Mouse (Mus musculus): ENCODE measurements around the gene Srpx. TPM values are rescaled to one million over a fixed set of nuclear protein-coding genes. Genes with fewer than 3 reads are reported as not detected.

Srpx gene
- polyA plus RNA-seq, 1 experiment from 2014 or later: 7.3 TPM

DNA sequence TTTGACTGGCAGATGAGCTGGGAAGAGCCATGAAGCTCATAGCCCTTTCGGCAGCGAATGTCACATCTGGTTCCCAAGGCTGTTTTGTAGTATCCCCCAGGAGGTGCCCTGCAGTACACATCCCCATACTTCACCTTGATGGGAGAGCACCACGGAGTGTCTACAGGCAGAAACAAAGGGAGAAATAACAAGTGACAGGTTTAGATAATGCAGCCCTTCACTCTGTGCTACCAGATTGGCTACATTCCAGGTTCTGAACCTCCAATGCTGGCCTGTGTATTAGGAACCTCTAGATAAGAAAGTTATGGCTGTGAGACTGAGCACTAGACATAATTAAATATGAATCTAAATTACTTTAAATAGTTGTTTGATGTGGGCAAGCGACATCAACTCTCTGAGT, 48.1 kb downstream of the Srpx start:
- H3K36me3 ChIP-seq (replicated peaks): no peaks in the 10 kb centered on the region
- H3K4me1 ChIP-seq: no peaks in the 10 kb centered on the region
- no peak overlapping the region for H3K27ac ChIP-seq
- WGBS: 73% methylated on average over 4 of the region's 4 CpGs
- no peaks in the 10 kb centered on the region for H3K9me3 ChIP-seq
- no peaks in the 10 kb centered on the region for H3K27me3 ChIP-seq
- no peak overlapping the region for H3K9ac ChIP-seq
- no peak for ATAC-seq (ENCODE audit: low FRiP score)
- H3K4me3 ChIP-seq (replicated peaks): no peak overlapping the region
- no peak overlapping the region for H3K4me2 ChIP-seq

GRCm38 (mm10) chrX:10063781-10064180, 53.7 kb downstream of the Srpx start:
- H3K4me2 ChIP-seq: no peak overlapping the region
- WGBS: 81% methylated on average over 1 of the region's 1 CpGs
- no peak overlapping the region for H3K27ac ChIP-seq
- H3K4me3 ChIP-seq (replicated peaks): no peak overlapping the region
- no peak overlapping the region for H3K9ac ChIP-seq
- no peaks in the 10 kb centered on the region for H3K4me1 ChIP-seq
- no peak for ATAC-seq (ENCODE audit: low FRiP score)
- no peaks in the 10 kb centered on the region for H3K27me3 ChIP-seq
- no peaks in the 10 kb centered on the region for H3K9me3 ChIP-seq
- H3K36me3 ChIP-seq (replicated peaks): no peaks in the 10 kb centered on the region

- H3K36me3 ChIP-seq (replicated peaks): no peaks in the 10 kb centered on the region
- no peak overlapping the region for H3K4me2 ChIP-seq
- no peak overlapping the region for H3K27ac ChIP-seq
- H3K4me1 ChIP-seq: no peaks in the 10 kb centered on the region
- 94% methylated on average over 2 of the region's 2 CpGs for WGBS
- no peak for ATAC-seq (ENCODE audit: low FRiP score)
- no peak overlapping the region for H3K4me3 ChIP-seq (replicated peaks)
- H3K27me3 ChIP-seq: no peaks in the 10 kb centered on the region
- no peaks in the 10 kb centered on the region for H3K9me3 ChIP-seq
- no peak overlapping the region for H3K9ac ChIP-seq
Observed at GRCm38 (mm10) chrX:10063361-10063760, 54.1 kb downstream of the Srpx start.

GRCm38 (mm10) chrX:10062201-10062600, 55.3 kb downstream of the Srpx start:
- H3K36me3 ChIP-seq (replicated peaks): no peaks in the 10 kb centered on the region
- 72% methylated on average over 4 of the region's 4 CpGs for WGBS
- no peak overlapping the region for H3K9ac ChIP-seq
- no peak overlapping the region for H3K4me3 ChIP-seq (replicated peaks)
- no peaks in the 10 kb centered on the region for H3K9me3 ChIP-seq
- no peak overlapping the region for H3K27ac ChIP-seq
- H3K4me1 ChIP-seq: no peaks in the 10 kb centered on the region
- no peaks in the 10 kb centered on the region for H3K27me3 ChIP-seq
- ATAC-seq (ENCODE audit: low FRiP score): no peak
- no peak overlapping the region for H3K4me2 ChIP-seq

DNA sequence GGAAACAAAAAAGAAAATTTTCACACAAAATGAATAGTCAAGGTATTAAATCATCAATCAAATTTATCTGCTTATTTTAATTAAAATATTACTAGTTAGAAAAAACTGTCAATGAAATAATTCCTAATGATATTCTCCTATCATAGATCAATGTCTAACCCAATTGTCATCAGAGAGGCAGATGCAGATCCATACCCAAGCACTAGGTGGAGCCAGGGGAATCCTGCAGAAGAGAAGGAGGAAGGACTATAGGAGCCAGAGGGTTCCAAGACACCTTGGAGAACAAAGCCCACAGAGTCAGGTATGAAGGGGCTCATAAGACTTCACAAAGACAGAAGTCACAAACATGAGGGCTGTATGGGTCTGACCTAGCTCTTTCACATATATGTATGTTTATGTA, 82.8 kb downstream of the Srpx start:
- no peak overlapping the region for H3K9ac ChIP-seq
- H3K27me3 ChIP-seq: no peaks in the 10 kb centered on the region
- no peak overlapping the region for H3K27ac ChIP-seq
- no peaks in the 10 kb centered on the region for H3K36me3 ChIP-seq (replicated peaks)
- H3K9me3 ChIP-seq: no peaks in the 10 kb centered on the region
- H3K4me2 ChIP-seq: no peak overlapping the region
- no peaks in the 10 kb centered on the region for H3K4me1 ChIP-seq
- no peak for ATAC-seq (ENCODE audit: low FRiP score)
- no peak overlapping the region for H3K4me3 ChIP-seq (replicated peaks)

DNA sequence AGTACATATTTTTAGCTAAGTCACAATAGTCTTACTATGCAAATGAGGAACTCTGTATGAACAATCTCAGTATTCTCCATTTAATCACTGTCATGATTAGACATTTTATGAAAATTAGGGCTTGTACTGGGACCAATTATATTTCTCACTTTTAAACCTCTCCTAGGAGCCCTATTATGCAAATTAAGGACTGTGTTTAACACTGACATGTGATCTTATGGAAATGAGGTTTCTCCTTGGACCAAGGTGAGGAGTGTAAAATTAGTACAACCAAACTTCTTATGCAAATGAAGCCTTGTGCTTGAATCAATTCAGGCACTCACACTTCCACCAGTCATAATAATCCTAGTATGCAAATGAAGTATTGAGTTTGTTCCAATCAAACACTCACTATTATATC, 107.3 kb downstream of the Srpx start:
- H3K36me3 ChIP-seq (replicated peaks): no peaks in the 10 kb centered on the region
- H3K27ac ChIP-seq: no peak overlapping the region
- peak; percentile 49; the same call in 1 of the 2 replicates for ATAC-seq (ENCODE audit: low FRiP score)
- no peaks in the 10 kb centered on the region for H3K4me1 ChIP-seq
- no peaks in the 10 kb centered on the region for H3K9me3 ChIP-seq
- H3K4me3 ChIP-seq (replicated peaks): no peak overlapping the region
- H3K27me3 ChIP-seq: no peaks in the 10 kb centered on the region
- H3K4me2 ChIP-seq: no peak overlapping the region
- no peak overlapping the region for H3K9ac ChIP-seq

DNA sequence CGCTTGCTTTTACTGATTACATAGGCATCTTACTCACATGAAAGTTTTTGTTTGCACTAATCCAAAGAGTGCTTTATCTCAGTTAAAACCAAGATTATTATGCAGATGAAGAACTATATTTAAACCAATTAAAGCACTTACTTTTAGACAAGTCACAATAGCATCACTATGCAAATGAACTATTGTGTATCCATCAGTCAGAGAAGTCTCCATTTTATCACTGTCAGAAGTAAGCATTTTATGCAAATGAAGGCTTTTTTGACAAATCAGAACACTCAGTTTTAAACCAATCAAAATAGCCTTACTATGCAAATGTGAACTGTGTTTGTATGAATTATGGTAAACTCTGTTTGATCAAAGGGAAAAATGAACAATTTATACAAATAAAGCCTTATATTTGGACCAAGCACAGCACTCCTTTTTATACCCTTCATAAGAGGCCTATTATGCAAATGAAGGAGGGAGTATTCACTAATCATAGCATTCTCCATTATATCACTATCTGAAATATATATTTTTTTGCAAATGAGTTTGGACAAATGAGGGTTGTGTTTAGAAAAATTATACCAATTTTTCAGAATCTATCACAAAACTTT, 109.7 kb downstream of the Srpx start:
- Histone ChIP-seq H3K9ac (no peak overlapping the region), H3K9me3 (no peaks in the 10 kb centered on the region), H3K36me3 (replicated peaks) (no peaks in the 10 kb centered on the region), H3K4me3 (replicated peaks) (no peak overlapping the region), H3K27ac (no peak overlapping the region), H3K27me3 (no peaks in the 10 kb centered on the region), H3K4me1 (no peaks in the 10 kb centered on the region), H3K4me2 (no peak overlapping the region)
- 70% methylated on average over 1 of the region's 1 CpGs for WGBS
- peak; percentile 39; the same call in 1 of the 2 replicates for ATAC-seq (ENCODE audit: low FRiP score)

- no peak for ATAC-seq (ENCODE audit: low FRiP score)
- H3K4me1 ChIP-seq: no peaks in the 10 kb centered on the region
- no peak overlapping the region for H3K4me2 ChIP-seq
- H3K9ac ChIP-seq: no peak overlapping the region
- no peaks in the 10 kb centered on the region for H3K36me3 ChIP-seq (replicated peaks)
- no peak overlapping the region for H3K4me3 ChIP-seq (replicated peaks)
- no peaks in the 10 kb centered on the region for H3K27me3 ChIP-seq
- WGBS: 59% methylated on average over 1 of the region's 1 CpGs
- H3K9me3 ChIP-seq: no peaks in the 10 kb centered on the region
- no peak overlapping the region for H3K27ac ChIP-seq
Observed at GRCm38 (mm10) chrX:10005946-10006345, 111.6 kb downstream of the Srpx start.

GRCm38 (mm10) chrX:10000718-10001117, 116.8 kb downstream of the Srpx start:
- no peak overlapping the region for H3K4me3 ChIP-seq (replicated peaks)
- no peak for ATAC-seq (ENCODE audit: low FRiP score)
- H3K9ac ChIP-seq: no peak overlapping the region
- 59% methylated on average over 1 of the region's 1 CpGs for WGBS
- no peaks in the 10 kb centered on the region for H3K4me1 ChIP-seq
- H3K36me3 ChIP-seq (replicated peaks): no peaks in the 10 kb centered on the region
- H3K27ac ChIP-seq: no peak overlapping the region
- no peak overlapping the region for H3K4me2 ChIP-seq
- H3K27me3 ChIP-seq: no peaks in the 10 kb centered on the region
- no peaks in the 10 kb centered on the region for H3K9me3 ChIP-seq

Other genes starting within 250 kb of the Srpx start
- 1.9 and 2.4 TPM in 2 replicates for gene Sytl5, start 232.1 kb downstream of the Srpx start, polyA plus RNA-seq (2016; fragmentation: Nextera tagmentation; extraction: Ambion mirVana)
- 39.3 and 44.1 TPM in 2 replicates for gene Rpgr, start 99.2 kb upstream of the Srpx start, polyA plus RNA-seq (2016; fragmentation: Nextera tagmentation; extraction: Ambion mirVana)
- gene Otc, start 134.6 kb upstream of the Srpx start, polyA plus RNA-seq (2016; fragmentation: Nextera tagmentation; extraction: Ambion mirVana): not detected in 2 replicates